Mouse (Mus musculus) forebrain, embryonic 10.5 days (tissue): ENCODE data around the gene Zglp1. TPM values are rescaled to one million over a fixed set of nuclear protein-coding genes. Genes with fewer than 3 reads are reported as not detected.
A peak's percentile ranks its signal among the peaks of the same experiment; 100 is the strongest.
"Not testable (repeated sequence)": the region's sequence is repeated elsewhere in the genome, so short reads cannot be mapped to it uniquely, and the experiment has no call there.

ENCODE experiments used
- DNase-seq: peaks from one replicate; pipeline ENCODE4 v3.0.0-alpha.2; 2017; ENCODE audit warnings: low spot score; ENCODE audit errors: extremely low spot score
- H3K27ac ChIP-seq: fragments of 300-500 bp; sonication (generic); 2 replicates; pipeline ENCODE4 v1.5.1; 2016; ENCODE audit warnings: mild to moderate bottlenecking
- H3K27me3 ChIP-seq: fragments of 300-500 bp; sonication (generic); 2 replicates; pipeline ENCODE4 v1.6.1; 2016; ENCODE audit warnings: mild to moderate bottlenecking; ENCODE audit not compliant: poor library complexity, severe bottlenecking
- H3K36me3 ChIP-seq: fragments of 300-500 bp; sonication (generic); replicated peaks from 2 replicates; pipeline ENCODE4 v1.6.1; 2016; ENCODE audit warnings: mild to moderate bottlenecking, moderate library complexity
- H3K4me1 ChIP-seq: fragments of 300-500 bp; sonication (generic); 2 replicates; pipeline ENCODE4 v1.6.1; 2016
- H3K4me3 ChIP-seq: fragments of 300-500 bp; sonication (generic); 2 replicates; pipeline ENCODE4 v1.5.1; 2016; ENCODE audit warnings: mild to moderate bottlenecking, moderate library complexity
- H3K9me3 ChIP-seq: fragments of 300-500 bp; sonication (generic); 2 replicates; pipeline ENCODE4 v1.6.1; 2016; ENCODE audit warnings: mild to moderate bottlenecking, moderate library complexity
- WGBS: fragments of 180-500 bp; shearing (Covaris S2); methylation state at CpG from one replicate; pipeline ENCODE4 v1.1.7; 2016; 5-methylcytosine and 5-hydroxymethylcytosine counted together
- polyA plus RNA-seq: library from polyadenylated mRNA; unstranded; fragments of >200 nt; fragmentation: Nextera tagmentation; extraction: Ambion mirVana; gene quantifications from 2 replicates; pipeline ENCODE4 v1.2.1, GENCODE M21; 2016

Gene Zglp1
- polyA plus RNA-seq, 1 experiment from 2014 or later, result 1.5 TPM

DNA sequence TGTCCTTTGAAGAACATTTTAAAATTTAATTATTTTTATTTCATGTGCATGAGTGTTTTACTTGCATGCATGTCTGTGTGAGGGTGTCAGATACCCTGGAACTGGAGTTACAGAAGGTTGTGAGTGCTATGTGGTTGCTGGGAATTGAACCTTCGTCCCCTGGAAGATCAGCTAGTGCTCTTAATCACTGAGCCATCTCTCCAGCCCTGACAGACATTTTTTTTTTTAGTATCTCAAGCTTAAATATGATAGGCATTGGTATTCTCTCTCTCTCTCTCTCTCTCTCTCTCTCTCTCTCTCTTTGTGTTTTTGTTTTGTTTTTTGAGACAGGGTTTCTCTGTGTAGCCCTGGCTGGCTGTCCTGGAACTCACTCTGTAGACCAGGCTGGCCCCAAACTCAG lies 22.1 kb downstream of the Zglp1 start:
- not testable (repeated sequence) for H3K4me3 ChIP-seq, H3K27ac ChIP-seq, H3K36me3 ChIP-seq, H3K4me1 ChIP-seq, DNase-seq, H3K9me3 ChIP-seq
- 60% methylated on average over 1 of the region's 1 CpGs for WGBS
- H3K27me3 ChIP-seq, result peaks cover 22% of the 10 kb centered on the region

DNA sequence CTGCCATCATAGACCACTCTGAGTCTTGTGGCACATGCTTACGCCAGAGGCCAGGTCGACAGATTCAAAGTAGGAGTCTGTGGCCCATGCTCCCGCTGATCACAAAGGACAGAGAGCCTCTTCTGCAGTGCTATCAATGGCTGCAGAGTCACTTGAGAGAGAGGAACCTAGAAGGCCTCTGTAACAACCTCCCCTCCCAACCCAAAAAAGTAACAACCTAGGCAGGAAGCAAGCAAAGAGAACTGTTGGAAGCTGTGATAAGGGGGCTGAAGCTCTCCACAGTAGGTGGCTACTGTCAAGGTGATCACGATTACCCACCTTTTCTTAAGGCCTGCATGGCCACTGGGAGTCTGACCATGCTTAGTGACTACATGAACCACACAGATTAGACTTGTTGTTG lies 23.3 kb downstream of the Zglp1 start:
- H3K27me3 ChIP-seq, result peaks cover 34% of the 10 kb centered on the region
- peaks cover 6% of the 10 kb centered on the region; the same call in 1 of the 2 replicates for H3K9me3 ChIP-seq
- DNase-seq, result no peak
- no peaks in the 10 kb centered on the region for H3K36me3 ChIP-seq
- WGBS, result 86% methylated on average over 4 of the region's 4 CpGs
- H3K4me3 ChIP-seq, result no peak overlapping the region
- no peak overlapping the region for H3K27ac ChIP-seq
- peaks cover 4% of the 10 kb centered on the region; the same call in 1 of the 2 replicates for H3K4me1 ChIP-seq

DNA sequence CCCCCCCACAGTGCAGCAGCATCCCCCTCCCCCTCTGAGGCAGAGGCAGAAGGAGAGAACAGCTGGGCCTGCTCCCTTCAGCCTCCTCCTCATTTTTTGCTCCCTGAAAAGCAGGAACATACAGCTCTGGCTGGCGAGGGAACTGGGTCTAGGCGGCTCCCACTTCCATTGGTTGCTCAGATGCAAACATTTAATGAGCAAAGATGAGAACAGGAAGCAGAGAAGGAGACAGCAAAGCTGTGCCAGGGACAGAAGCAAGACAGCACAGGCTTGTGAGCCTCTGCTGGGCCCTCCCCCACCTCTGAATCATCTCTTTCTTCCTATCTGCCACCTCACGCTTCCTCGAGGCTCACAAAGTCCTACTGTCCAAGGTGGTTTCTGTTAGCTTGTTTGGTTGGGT lies 25.6 kb downstream of the Zglp1 start:
- Histone ChIP-seq H3K27me3 (peaks cover 57% of the 10 kb centered on the region), H3K4me3 (no peak overlapping the region), H3K27ac (no peak overlapping the region), H3K9me3 (peaks cover 6% of the 10 kb centered on the region; the same call in 1 of the 2 replicates), H3K4me1 (peaks cover 24% of the 10 kb centered on the region), H3K36me3 (no peaks in the 10 kb centered on the region)
- 53% methylated on average over 4 of the region's 4 CpGs for WGBS
- DNase-seq, result no peak

DNA sequence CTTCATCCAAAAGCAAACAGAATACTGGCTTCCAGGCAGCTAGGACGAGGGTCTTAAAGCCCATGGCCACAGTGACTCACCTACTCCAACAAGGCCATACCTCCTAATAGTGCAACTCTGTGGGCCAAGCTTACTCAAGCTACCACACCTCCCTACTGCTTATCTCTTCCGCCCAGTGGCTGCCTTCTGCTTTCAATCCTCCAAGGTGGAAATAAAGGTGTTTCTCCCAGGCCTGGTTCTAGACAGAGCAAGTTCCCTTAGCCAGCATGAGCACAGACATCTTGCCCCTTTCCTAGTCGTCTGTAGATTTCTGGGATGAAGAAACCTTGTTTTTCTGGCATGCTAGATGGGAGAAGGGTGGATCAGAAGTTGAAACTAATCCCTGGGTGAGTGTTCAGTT lies 27.1 kb downstream of the Zglp1 start:
- Histone ChIP-seq H3K27me3 (peaks cover 72% of the 10 kb centered on the region), H3K4me3 (no peak overlapping the region), H3K4me1 (peaks cover 36% of the 10 kb centered on the region), H3K9me3 (peaks cover 6% of the 10 kb centered on the region; the same call in 1 of the 2 replicates), H3K27ac (no peak overlapping the region), H3K36me3 (no peaks in the 10 kb centered on the region)
- 75% methylated on average over 3 of the region's 3 CpGs for WGBS
- no peak for DNase-seq

DNA sequence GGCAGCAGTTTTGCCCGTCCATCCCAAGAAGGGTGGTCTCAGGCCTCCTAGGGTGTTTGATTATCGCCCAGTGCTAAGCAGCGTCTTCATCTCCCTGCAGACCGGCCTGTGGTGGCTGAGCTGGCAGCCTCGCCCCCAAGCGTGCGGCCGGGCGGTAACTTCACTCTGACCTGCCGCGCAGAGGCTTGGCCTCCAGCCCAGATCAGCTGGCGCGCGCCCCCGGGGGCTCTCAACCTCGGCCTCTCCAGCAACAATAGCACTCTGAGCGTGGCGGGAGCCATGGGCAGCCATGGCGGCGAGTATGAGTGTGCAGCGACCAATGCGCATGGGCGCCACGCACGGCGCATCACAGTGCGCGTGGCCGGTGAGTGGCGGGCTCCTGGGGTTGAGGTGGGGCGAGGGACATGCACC lies 29.4 kb downstream of the Zglp1 start:
- DNase-seq, result no peak
- Histone ChIP-seq H3K27ac (peak overlapping the region; percentile 40; the same call in 1 of the 2 replicates), H3K4me3 (peak overlapping the region; percentile 49), H3K36me3 (no peaks in the 10 kb centered on the region), H3K4me1 (peaks cover 53% of the 10 kb centered on the region), H3K27me3 (peaks cover 95% of the 10 kb centered on the region), H3K9me3 (peaks cover 6% of the 10 kb centered on the region; the same call in 1 of the 2 replicates)
- 2% methylated on average over 31 of the region's 31 CpGs for WGBS

DNA sequence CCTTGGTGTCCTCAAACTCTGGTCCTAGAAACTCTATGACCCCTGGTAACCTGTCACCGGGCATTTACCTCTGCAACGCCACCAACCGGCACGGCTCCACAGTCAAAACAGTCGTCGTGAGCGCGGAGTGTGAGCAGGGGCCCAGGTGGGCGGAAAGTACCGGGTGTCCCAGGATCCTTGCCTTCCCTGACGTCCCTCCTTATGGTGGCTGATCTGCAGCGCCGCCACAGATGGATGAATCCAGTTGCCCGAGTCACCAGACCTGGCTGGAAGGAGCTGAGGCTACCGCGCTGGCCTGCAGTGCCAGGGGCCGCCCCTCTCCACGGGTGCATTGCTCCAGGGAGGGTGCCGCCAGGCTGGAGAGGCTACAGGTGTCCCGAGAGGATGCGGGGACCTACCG lies 30.2 kb downstream of the Zglp1 start:
- Histone ChIP-seq H3K4me1 (peaks cover 61% of the 10 kb centered on the region), H3K36me3 (no peaks in the 10 kb centered on the region), H3K4me3 (peak overlapping the region; percentile 49; the same call in 1 of the 2 replicates)

DNA sequence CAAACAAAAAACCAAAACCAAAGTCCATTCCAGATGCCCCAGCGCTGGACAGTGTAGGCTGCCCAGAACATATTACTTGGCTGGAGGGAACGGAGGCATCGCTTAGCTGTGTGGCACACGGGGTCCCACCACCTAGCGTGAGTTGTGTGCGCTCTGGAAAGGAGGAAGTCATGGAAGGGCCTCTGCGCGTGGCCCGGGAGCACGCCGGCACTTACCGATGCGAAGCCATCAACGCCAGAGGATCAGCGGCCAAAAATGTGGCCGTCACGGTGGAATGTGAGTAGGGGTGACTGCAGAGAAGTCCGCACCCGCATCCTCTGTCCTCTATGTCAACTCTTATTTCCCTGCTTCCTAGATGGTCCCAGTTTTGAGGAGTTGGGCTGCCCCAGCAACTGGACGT lies 30.7 kb downstream of the Zglp1 start:
- H3K4me1 ChIP-seq, result peaks cover 66% of the 10 kb centered on the region

More for the DNA sequence above, 30.2 kb downstream of the Zglp1 start:
- 3% methylated on average over 22 of the region's 22 CpGs for whole genome bisulfite sequencing
- H3K27me3 ChIP-seq, result peaks cover 99% of the 10 kb centered on the region
- H3K27ac ChIP-seq, result no peak overlapping the region
- H3K9me3 ChIP-seq, result peaks cover 6% of the 10 kb centered on the region; the same call in 1 of the 2 replicates
- no peak for DNase-seq

DNA sequence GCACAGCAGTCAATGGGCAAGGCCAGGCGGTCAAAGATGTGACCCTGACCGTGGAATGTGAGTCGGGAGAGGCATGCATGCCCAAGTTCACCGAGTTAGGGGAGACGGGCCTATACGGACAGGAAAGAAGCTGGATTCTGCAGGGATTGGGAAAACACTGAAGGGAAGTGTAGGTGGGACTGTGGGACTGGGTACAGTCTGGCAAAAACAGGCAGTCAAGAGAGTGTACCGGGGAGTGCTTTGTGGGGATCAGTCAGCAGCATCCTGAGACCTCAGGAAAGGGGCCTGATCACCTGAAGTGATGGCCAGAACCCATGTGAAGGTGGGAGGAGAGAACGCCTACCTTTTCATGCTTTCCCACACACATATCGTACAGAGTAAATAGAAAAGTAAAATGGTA lies 31.3 kb downstream of the Zglp1 start:
- Histone ChIP-seq H3K36me3 (no peaks in the 10 kb centered on the region), H3K27me3 (peaks cover 100% of the 10 kb centered on the region), H3K9me3 (peaks cover 6% of the 10 kb centered on the region; the same call in 1 of the 2 replicates), H3K27ac (no peak overlapping the region), H3K4me3 (peak overlapping the region; percentile 24; the same call in 1 of the 2 replicates), H3K4me1 (peaks cover 70% of the 10 kb centered on the region)
- WGBS, result 10% methylated on average over 9 of the region's 9 CpGs
- DNase-seq, result no peak

More for the DNA sequence above, 30.7 kb downstream of the Zglp1 start:
- H3K36me3 ChIP-seq, result no peaks in the 10 kb centered on the region
- H3K4me3 ChIP-seq, result no peak overlapping the region
- peaks cover 6% of the 10 kb centered on the region; the same call in 1 of the 2 replicates for H3K9me3 ChIP-seq
- peaks cover 100% of the 10 kb centered on the region for H3K27me3 ChIP-seq
- no peak overlapping the region for H3K27ac ChIP-seq
- no peak for DNase-seq
- WGBS, result 5% methylated on average over 20 of the region's 20 CpGs

DNA sequence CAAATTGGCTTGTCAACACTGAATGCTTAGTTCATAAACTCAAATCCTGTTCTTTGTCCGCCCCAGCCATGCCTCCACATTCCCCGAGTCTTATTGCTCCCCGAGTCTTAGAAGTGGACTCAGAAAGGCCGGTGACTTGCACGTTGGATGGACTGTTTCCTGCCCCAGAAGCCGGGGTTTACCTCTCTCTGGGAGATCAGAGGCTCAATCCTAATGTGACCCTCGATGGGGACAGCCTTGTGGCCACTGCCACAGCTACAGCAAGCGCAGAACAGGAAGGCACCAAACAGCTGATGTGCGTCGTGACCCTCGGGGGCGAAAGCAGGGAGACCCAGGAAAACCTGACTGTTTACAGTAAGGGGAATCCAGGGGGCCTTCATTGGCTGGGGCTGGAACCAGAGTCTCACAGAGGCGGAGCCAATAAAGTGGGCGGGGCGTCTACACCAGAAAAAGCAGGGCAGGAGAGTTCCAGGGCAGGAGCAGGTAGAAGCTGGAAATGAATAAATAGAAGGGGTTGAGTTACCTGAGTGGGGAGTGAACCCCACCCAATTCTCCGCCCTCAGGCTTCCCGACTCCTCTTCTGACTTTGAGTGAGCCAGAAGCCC lies 32.3 kb downstream of the Zglp1 start:
- DNase-seq, result peak; percentile 26
- peaks cover 100% of the 10 kb centered on the region for H3K27me3 ChIP-seq
- no peak overlapping the region for H3K27ac ChIP-seq
- 1% methylated on average over 17 of the region's 17 CpGs for WGBS
- peaks cover 80% of the 10 kb centered on the region for H3K4me1 ChIP-seq
- peaks cover 6% of the 10 kb centered on the region; the same call in 1 of the 2 replicates for H3K9me3 ChIP-seq
- H3K4me3 ChIP-seq, result no peak overlapping the region
- H3K36me3 ChIP-seq, result no peaks in the 10 kb centered on the region

DNA sequence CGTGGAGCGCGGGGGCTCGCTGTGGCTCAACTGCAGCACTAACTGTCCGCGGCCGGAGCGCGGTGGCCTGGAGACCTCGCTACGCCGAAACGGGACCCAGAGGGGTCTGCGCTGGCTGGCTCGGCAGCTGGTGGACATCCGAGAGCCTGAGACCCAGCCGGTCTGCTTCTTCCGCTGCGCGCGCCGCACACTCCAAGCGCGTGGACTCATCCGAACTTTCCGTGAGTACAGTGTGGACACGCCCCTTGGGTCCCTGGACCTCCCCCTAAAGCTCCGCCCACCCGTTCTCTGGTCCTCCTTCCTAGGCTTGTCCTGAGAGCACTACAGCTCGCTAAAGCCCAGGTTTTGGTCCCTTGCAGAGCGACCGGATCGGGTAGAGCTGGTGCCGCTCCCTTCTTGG lies 33.8 kb downstream of the Zglp1 start:
- no peak overlapping the region for H3K27ac ChIP-seq
- under 1% methylated on average over 34 of the region's 34 CpGs for WGBS
- H3K9me3 ChIP-seq, result no peaks in the 10 kb centered on the region
- peaks cover 81% of the 10 kb centered on the region for H3K4me1 ChIP-seq
- H3K4me3 ChIP-seq, result peak overlapping the region; percentile 50
- DNase-seq, result peak; percentile 71
- peaks cover 100% of the 10 kb centered on the region for H3K27me3 ChIP-seq
- no peaks in the 10 kb centered on the region for H3K36me3 ChIP-seq

DNA sequence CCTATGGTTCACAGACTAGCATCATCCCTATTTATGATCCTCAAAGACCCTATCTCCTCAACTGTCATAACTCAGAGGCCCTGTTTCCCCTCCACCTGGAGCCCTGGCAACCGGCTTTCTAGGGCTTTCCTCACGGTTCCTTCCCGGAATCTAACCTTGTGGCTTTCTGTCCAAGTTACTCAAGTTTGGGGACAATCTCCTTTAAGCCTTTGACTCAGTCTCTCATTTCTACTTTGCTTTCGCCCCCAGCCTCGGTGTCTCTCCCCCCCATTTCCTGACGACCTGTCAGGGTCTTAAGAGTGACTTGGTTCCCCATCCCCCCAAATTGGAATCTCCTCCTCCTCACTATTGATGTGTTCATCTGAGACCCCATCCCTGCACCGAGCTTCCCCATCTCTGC lies 34.4 kb downstream of the Zglp1 start:
- no peak for DNase-seq
- no peak overlapping the region for H3K27ac ChIP-seq
- 4% methylated on average over 7 of the region's 7 CpGs for WGBS
- H3K4me1 ChIP-seq, result peaks cover 80% of the 10 kb centered on the region
- no peaks in the 10 kb centered on the region for H3K9me3 ChIP-seq
- no peaks in the 10 kb centered on the region for H3K36me3 ChIP-seq
- peaks cover 100% of the 10 kb centered on the region for H3K27me3 ChIP-seq
- H3K4me3 ChIP-seq, result peak overlapping the region; percentile 50

DNA sequence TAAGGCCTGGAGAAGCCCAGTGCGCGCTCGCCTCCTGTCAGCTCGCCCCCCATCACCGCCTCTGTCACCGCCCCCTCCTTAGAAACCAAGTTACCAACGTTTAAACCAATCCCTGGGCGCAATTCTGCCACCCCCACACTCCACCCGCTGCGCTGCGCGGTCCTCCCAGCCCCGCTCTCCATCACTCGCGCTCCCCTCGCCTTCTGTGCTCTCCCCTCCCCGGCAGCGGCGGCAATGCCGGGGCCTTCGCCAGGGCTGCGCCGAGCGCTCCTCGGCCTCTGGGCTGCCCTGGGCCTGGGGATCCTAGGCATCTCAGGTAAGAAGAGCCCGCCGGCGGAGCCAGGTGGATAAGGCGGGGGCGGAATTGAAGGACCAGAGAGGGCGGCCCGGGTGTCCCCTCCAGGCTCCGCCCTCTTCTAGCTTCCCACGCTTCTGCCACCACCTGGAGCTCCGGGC lies 35.0 kb downstream of the Zglp1 start, which contains the start of gene Icam5:
Icam5 (plus strand) TSS at position 178 of the 456 bp plus-strand sequence.
- peak within 1 kb of the TSS; percentile 50 for H3K4me3 ChIP-seq
- H3K4me1 ChIP-seq, result peaks cover 74% of the 10 kb centered on the region
- peak; percentile 39 for DNase-seq
- no peaks in the 10 kb centered on the region for H3K9me3 ChIP-seq
- no peaks in the 10 kb centered on the region for H3K36me3 ChIP-seq
- WGBS, result under 1% methylated on average over 35 of the region's 35 CpGs
- H3K27ac ChIP-seq, result peak within 1 kb of the TSS; percentile 5; the same call in 1 of the 2 replicates
- H3K27me3 ChIP-seq, result peaks cover 100% of the 10 kb centered on the region

DNA sequence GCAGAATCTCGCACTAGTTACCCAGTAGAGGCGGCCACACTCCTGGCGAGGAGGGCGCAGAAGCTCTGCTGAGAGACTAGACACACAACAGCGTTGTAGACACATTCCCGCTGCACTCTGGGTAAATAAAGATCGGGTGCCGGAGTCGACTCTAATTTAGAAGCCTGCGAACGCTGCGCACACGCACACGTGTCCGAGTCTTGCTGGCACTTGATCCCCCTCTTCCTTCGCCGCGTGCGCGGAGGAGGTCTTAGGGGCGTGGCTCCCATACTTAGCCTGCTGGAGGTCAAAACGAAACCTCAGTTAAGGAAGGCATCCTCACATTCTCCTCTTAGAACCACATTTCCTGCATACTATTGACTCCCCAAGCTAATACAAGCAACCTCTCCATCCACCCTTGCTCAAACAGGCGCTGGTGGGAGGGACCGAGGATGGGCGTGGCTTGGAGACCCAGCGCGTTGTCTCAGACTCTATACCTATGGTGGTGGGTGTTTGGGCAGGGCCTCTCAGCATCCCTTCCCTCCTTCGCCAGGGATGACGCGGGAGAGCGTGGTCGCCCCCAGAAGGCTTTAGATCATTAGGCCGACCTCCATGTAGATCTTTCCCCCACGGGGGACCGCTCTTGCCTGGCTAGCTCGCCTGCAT lies 35.5 kb downstream of the Zglp1 start:
- DNase-seq, result peak; percentile 60
- peak overlapping the region; percentile 50 for H3K4me3 ChIP-seq
- no peak overlapping the region for H3K27ac ChIP-seq
- no peaks in the 10 kb centered on the region for H3K9me3 ChIP-seq
- peaks cover 68% of the 10 kb centered on the region for H3K4me1 ChIP-seq
- H3K36me3 ChIP-seq, result no peaks in the 10 kb centered on the region
- peaks cover 100% of the 10 kb centered on the region for H3K27me3 ChIP-seq
- 0% methylated on average over 36 of the region's 36 CpGs for WGBS
